Mouse (Mus musculus) natural killer cell, adult 2 months (primary cell): Measurements from ENCODE around the gene 2410004B18Rik.
"Not testable (repeated sequence)": the region's sequence is repeated elsewhere in the genome, so short reads cannot be mapped to it uniquely, and the experiment has no call there.

ENCODE experiments used
- DNase-seq, 2 experiments: peaks; one replicate each; pipeline ENCODE4 v3.0.0; 2022; ENCODE audit warnings: low spot score in 2 of 2

2410004B18Rik gene

GRCm38 (mm10) chr3:145965583-145965982, 27.8 kb downstream of the 2410004B18Rik start:
- not testable (repeated sequence) for DNase-seq

GRCm38 (mm10) chr3:145966806-145967205, 29.0 kb downstream of the 2410004B18Rik start:
- DNase-seq, result no peak

GRCm38 (mm10) chr3:145969031-145969501, 31.3 kb downstream of the 2410004B18Rik start:
- DNase-seq, result no peak

- no peak for DNase-seq
Measured at GRCm38 (mm10) chr3:145971501-145971900, 33.7 kb downstream of the 2410004B18Rik start.

GRCm38 (mm10) chr3:145974986-145975385, 37.2 kb downstream of the 2410004B18Rik start:
- no peak for DNase-seq

DNA sequence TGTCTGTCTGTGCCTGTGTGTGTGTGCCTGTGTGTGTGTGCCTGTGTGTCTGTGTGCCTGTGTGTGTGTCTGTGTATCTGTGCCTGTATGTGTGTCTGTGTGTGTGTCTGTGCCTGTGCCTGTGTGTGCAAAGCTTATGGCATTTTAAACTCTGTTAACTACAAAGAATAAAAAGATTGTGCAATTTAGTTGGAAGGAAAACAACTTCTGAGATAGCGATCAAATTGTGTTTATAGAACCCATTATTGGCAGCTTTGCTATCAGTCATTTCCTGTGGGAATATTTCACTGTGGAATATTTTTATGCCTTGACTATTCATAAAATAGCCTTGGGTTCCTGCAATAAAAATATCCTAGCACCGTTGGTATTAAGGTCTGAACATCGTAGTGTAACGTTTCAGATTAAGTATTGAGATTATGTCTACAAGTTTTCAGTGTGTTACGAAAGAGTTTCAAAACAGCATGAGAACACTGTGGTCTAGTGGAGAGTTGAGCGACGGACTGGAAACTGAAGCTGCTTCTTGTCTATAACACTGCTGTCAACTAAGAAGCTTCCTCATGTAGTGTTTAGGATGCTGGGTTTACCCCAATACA, 47.6 kb downstream of the 2410004B18Rik start:
- DNase-seq, result no peak

GRCm38 (mm10) chr3:145986317-145987001, 48.6 kb downstream of the 2410004B18Rik start:
- DNase-seq, result no peak

GRCm38 (mm10) chr3:145987268-145987969, 49.6 kb downstream of the 2410004B18Rik start, which contains the start of gene Syde2:
Syde2 (plus strand) TSS chr3:145987870.
- DNase-seq, result no peak

DNA sequence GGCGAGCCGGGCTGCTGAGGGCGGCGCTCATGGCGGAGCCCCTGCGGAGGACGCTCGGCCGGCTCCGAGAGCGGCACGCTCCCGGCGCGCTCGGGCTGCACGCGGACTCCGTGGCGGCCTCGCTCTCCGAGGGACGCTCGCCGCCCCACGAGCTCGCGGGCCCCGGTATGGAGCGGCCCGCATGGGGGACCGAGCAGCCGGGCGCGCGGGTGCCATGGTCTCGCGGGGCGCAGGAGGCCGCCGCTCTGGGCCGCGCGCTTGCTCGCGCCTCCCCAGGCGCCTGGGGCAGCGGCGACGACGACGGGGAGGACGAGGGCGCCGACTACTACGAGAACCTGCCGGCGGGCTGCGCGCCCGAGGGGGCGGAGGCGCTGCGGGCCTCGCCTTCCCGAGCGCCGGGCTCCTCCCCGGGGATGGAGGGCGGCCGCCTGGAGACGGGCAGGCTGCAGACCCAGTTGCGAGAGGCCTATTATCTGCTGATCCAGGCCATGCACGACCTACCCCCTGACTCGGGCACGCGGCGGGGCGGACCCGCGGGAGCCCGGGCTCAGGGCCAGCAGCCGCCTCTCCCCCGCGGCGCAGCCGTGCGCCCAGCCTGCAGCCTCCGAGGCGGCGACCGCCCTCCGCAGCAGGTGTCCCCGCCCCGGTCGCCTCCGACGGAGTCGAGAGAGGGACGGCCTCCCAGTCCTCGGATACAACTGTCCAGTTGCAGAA, 50.3 kb downstream of the 2410004B18Rik start:
- DNase-seq, result no peak

DNA sequence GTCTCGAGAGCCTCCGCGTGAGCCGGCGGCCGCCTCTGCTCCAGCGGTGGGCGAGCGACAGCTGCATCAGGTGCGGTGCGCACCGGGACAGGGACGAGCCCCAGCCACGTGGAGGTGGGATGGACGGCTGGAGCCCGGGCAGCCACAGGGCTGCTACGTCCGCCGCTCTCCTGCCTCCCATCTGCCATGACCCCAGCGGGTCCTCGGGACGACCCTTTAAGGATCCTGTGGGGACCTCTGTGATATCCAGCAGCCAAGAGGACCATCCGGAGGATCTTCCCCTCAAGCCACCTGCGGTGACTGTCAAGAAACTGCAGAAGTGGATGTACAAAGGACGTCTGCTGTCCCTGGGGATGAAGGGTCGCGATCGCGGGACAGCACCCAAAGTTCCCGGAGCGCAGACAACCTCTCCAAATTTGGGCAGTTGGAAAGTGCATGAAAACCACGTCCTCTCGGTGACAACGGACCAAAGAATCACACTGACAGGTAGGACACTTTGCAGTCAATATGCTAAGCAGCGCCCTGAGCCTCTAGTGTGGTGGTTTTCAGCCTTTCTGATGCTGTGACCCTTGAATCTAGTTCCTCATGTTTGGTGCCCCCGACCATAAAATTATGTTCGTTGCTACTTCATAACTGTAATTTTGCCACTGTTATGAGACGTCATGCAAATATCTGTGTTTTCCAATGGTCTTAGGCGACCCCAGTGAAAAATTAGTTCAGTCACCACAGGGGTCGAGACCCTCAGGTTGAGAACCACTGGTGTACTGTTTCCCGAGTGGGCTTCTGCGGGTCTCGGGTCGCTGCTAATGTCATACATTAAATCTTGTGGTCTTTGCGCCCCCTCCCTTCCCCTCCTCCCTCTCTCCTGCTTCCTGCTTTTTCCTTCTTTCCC, 51.1 kb downstream of the 2410004B18Rik start:
- DNase-seq, result no peak

DNA sequence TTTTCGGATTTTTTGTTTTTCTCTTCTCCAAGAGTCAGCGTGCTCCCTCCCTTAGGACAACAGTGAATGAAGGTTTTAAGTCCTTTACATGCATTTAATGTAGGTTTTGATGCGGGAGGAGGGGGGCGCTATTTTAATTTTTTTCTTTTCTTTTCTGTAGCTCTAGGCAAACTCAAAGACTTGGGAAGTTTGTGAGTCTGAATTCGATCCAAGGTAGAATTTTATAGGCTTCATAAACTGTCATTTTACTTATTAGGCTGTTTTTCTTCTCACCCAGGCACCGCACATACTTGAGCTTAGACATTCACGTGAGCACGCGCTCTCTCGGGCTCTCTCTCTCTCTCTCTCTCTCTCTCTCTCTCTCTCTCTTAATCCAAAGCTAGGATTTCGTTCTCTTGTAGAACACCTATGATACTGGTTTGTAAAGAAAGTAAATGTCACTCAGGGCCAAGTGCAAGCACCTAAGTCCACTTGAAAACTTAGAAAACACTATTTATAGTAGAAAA, 51.8 kb downstream of the 2410004B18Rik start:
- no peak for DNase-seq

DNA sequence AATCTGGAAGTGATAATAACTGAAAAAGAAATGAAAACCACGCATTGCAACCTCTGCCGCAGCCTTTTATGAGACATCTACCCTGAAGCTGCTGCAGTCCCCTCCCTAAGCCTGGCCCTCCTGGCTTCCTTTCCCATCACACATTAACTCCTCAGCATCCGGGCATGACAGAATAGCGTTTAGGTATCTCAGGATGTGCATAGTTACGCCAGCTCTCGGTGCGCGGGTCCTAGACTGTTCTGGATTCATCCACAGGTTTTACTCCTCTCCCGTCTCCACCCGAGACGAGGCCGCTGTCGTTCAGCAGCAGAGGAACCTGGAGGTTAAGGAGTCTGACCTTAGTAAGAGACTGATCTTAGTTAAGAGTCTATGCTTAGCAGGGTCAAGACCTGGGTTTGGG, 53.3 kb downstream of the 2410004B18Rik start:
- no peak for DNase-seq

GRCm38 (mm10) chr3:145991976-145992730, 54.3 kb downstream of the 2410004B18Rik start:
- DNase-seq, result no peak

DNA sequence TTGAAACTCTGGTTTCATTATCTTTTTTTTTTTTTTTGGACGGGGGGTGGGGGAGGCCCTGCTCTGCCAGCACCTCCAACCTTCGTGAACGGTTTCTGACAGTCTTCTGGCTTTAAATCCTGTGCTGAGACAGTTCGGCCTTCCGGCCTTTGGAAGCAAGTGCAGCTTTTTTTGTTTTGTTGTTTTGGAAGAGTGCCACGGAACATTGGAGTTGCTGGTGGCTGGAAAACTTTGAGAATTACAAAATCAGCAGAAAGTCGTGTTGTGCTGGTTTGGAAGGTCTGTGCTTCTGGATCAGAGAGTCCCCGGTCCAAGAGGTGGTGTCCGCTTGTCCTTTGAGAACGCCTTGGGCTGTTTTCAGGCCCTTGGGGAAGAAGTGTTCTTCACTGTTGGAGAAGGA, 55.0 kb downstream of the 2410004B18Rik start:
- DNase-seq, result no peak

- no peak for DNase-seq
Measured at GRCm38 (mm10) chr3:145993481-145994201, 55.8 kb downstream of the 2410004B18Rik start.
